Mouse (Mus musculus): ENCODE measurements around the gene Scgb2b18.
"Not testable (repeated sequence)": the region's sequence is repeated elsewhere in the genome, so short reads cannot be mapped to it uniquely, and the experiment has no call there.

Gene Scgb2b18

DNA sequence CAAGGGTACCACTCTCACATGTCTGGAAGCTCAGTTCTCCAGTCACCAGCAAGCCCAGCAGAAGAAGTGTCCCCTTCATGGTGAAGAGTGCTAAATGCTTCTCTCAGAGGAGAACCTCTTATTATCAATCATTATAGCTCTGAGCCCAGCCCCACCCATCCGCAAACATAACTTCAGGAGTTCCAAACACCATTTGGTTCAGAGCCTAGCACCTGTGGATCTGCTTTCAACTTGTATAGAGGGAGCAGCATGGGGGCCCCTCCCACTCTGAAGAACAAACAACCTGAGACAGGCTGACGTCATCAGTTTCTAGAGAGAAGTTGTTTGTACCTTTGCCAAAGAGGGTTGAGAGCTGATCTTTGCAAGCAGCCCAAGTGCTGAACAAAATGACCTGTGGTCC lies at the start of gene Scgb2b18:
Gene Scgb2b18 (minus strand): TSS at position 101 of the 400 bp plus-strand sequence.
- not testable (repeated sequence) for DNase-seq

DNA sequence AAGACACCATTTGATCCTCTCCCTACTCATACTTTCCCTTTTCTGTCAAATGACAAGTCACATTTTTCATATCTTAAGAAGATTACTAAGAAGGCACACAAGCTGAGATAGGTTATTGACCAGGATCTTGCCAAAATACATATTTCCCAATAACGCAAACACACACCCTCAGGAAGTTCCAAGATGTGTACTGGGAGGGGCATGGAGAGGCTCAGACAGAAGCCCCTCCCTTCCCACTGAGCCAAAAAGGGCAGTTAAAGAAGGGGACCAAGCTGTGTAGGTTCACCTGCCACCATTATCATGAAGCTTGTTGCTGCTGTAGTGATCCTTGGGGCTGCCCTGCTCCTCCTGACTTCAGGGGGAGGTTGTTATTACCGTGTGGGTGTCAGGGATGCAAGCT lies 11.6 kb upstream of the Scgb2b18 start, which contains the start of gene Scgb1b18:
Gene Scgb1b18 (plus strand): TSS at position 301 of the 400 bp plus-strand sequence.
- not testable (repeated sequence) for DNase-seq
